9 mouse cellular contexts compared by ENCODE assay signal in the genomic region with DNA sequence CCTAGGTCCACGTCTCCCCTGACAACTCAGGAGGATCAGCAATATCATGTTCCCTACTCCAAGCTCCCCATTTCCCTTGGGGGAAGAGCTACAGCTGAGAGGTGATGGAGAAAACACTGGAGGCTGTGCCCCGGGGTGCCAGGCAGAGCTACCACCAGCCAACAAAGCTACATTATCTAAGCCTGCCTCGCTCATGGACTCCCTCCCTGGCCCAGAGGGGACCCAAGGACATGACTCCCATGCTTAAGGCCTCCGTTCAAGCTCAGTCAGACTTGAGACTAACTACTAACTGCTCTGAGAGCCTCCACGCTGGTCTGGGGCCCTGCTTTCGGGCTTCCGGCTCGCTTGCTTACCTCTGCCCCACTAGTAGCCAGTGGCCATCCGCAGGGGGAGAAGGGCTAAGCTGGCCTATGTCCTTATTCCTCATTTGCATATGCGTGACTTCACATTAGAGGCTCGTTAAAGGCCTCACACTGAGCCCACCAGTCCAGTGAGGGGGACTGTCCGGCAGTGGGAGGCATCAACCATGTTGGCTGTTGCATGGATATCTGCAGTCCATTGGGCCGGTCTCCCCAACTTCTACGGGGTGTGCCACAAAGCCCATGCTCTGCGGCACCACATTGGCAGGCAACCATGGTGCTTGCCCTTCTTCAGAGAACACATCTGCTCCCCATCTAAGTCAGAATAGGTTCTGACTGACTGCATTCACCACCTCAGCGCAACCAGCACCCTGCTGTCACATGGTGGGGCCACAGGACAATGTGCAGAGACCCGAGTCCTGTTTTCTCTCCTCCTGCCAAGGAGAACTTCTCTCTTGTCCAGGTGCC. TPM values are rescaled to one million over a fixed set of nuclear protein-coding genes. Genes with fewer than 3 reads are reported as not detected.
DNase-seq lines count a peak whose midpoint lies in the region; ATAC-seq and TF ChIP-seq lines count a peak whose summit lies in the region.
"Had no signal": no experiment of that assay in that cellular context is flagged by ENCODE, and none has a peak within 500 bp of the region (broad histone marks: within the 10 kb centered on the region; RNA-seq: fewer than 3 reads in every experiment).

No protein-coding gene starts in this region.

- H3K27ac ChIP-seq in lung, embryonic 14.5 days (ENCODE audit: low read depth), result peak overlapping the region; percentile 47; the same call in 1 of the 2 replicates
- H3K27ac ChIP-seq in intestine, postnatal 0 days (ENCODE audit: low read depth, low read length), result 0 out of 2 replicates have a peak overlapping the region, but pooled peaks have one; percentile 41
- no peak overlapping the region for H3K27ac ChIP-seq in neural tube, embryonic 14.5 days (ENCODE audit: low read depth, low read length)

- WGBS in lung, embryonic 14.5 days, result 80% methylated on average over 17 of the region's 17 CpGs
- 85% methylated on average over 17 of the region's 17 CpGs for WGBS in intestine, postnatal 0 days
- 71% methylated on average over 17 of the region's 17 CpGs for WGBS in neural tube, embryonic 14.5 days

- H3K4me2 ChIP-seq in lung, embryonic 14.5 days, result peak overlapping the region; percentile 29; the same call in 1 of the 2 replicates
- no peak overlapping the region; the same call in 1 of the 2 replicates for H3K4me2 ChIP-seq in intestine, postnatal 0 days (replicated peaks; ENCODE audit: low read depth)
- peak overlapping the region; percentile 26 for H3K4me2 ChIP-seq in neural tube, embryonic 14.5 days (ENCODE audit: low read depth, low read length)

- H3K27me3 ChIP-seq in lung, embryonic 14.5 days (ENCODE audit: insufficient read depth, low read length), result no peaks in the 10 kb centered on the region
- H3K27me3 ChIP-seq in intestine, postnatal 0 days (replicated peaks; ENCODE audit: control insufficient read depth, insufficient read depth, low read length), result no peaks in the 10 kb centered on the region
- no peaks in the 10 kb centered on the region for H3K27me3 ChIP-seq in neural tube, embryonic 14.5 days (ENCODE audit: control insufficient read depth, insufficient read depth, low read length)

- no peak overlapping the region for H3K9ac ChIP-seq in lung, embryonic 14.5 days
- no peak overlapping the region for H3K9ac ChIP-seq in intestine, postnatal 0 days (ENCODE audit: low read depth, low read length)
- H3K9ac ChIP-seq in neural tube, embryonic 14.5 days (replicated peaks; ENCODE audit: low read depth, low read length), result no peak overlapping the region

- peak; percentile 60 for DNase-seq in cerebellum, adult 9-10 months
- DNase-seq in cerebellum, postnatal 36 days, result no peak
- DNase-seq in lung, embryonic 14.5 days, result no peak
- no peak for DNase-seq in lung, postnatal 14 days
- DNase-seq in yolk sac, embryonic 10.5 days (ENCODE audit: low spot score), result no peak
- no peak for DNase-seq in left cerebral cortex, adult 9 months (ENCODE audit: low spot score in 2 of 2)
- DNase-seq: right cerebral cortex, postnatal 25 days had no signal

- H3K4me1 ChIP-seq in lung, embryonic 14.5 days (ENCODE audit: insufficient read depth), result peaks cover 16% of the 10 kb centered on the region
- no peaks in the 10 kb centered on the region for H3K4me1 ChIP-seq in intestine, postnatal 0 days (replicated peaks; ENCODE audit: control insufficient read depth, insufficient read depth, low read length)
- peaks cover 56% of the 10 kb centered on the region for H3K4me1 ChIP-seq in neural tube, embryonic 14.5 days (ENCODE audit: control insufficient read depth, insufficient read depth, low read length)

- H3K4me3 ChIP-seq in lung, embryonic 14.5 days (ENCODE audit: low read depth, low read length), result no peak overlapping the region
- no peak overlapping the region for H3K4me3 ChIP-seq in intestine, postnatal 0 days (ENCODE audit: low read depth, low read length)
- H3K4me3 ChIP-seq in neural tube, embryonic 14.5 days (ENCODE audit: low read depth, low read length), result no peak overlapping the region

- ATAC-seq in lung, embryonic 14.5 days (ENCODE audit: insufficient read depth), result no peak
- ATAC-seq in intestine, postnatal 0 days, result no peak
- no peak for ATAC-seq in neural tube, embryonic 14.5 days (ENCODE audit: low read depth)

- H3K9me3 ChIP-seq in lung, embryonic 14.5 days (ENCODE audit: low read depth, low read length), result no peaks in the 10 kb centered on the region
- no peaks in the 10 kb centered on the region for H3K9me3 ChIP-seq in intestine, postnatal 0 days (ENCODE audit: control insufficient read depth)
- no peaks in the 10 kb centered on the region for H3K9me3 ChIP-seq in neural tube, embryonic 14.5 days (ENCODE audit: control insufficient read depth, low read length)

- no peak for TF ChIP-seq CTCF in lung, embryonic 14.5 days (IDR thresholded peaks at IDR 0.05; ENCODE audit: low read depth)
- no peak for TF ChIP-seq CTCF in intestine, postnatal 0 days (IDR thresholded peaks at IDR 0.05; ENCODE audit: low read depth)

- H3K36me3 ChIP-seq in lung, embryonic 14.5 days (ENCODE audit: insufficient read depth), result peaks cover 7% of the 10 kb centered on the region; the same call in 1 of the 2 replicates
- H3K36me3 ChIP-seq in intestine, postnatal 0 days (ENCODE audit: control insufficient read depth, insufficient read depth), result no peaks in the 10 kb centered on the region; the same call in 1 of the 2 replicates
- no peaks in the 10 kb centered on the region for H3K36me3 ChIP-seq in neural tube, embryonic 14.5 days (ENCODE audit: control insufficient read depth, insufficient read depth, low read length)

RNA-seq across cellular contexts. Expression of a gene that starts 3.5 kb away (rescaled TPM):
- polyA plus RNA-seq in lung, embryonic 14.5 days (2014; fragmentation: Nextera tagmentation; extraction: Ambion mirVana), result 50.7 and 61.1 TPM in 2 replicates
- 11.7 and 12.2 TPM in 2 replicates for polyA plus RNA-seq in intestine, postnatal 0 days (2015; fragmentation: Nextera tagmentation; extraction: Ambion mirVana)
- 69.6 and 79.7 TPM in 2 replicates for polyA plus RNA-seq in neural tube, embryonic 14.5 days (2014; fragmentation: Nextera tagmentation; extraction: Ambion mirVana)

RNA-seq across cellular contexts. Expression of a gene that starts 9.5 kb away (rescaled TPM):
- polyA plus RNA-seq in lung, embryonic 14.5 days (2014; fragmentation: Nextera tagmentation; extraction: Ambion mirVana), result 26.7 and 28.9 TPM in 2 replicates
- 115 and 126 TPM in 2 replicates for polyA plus RNA-seq in intestine, postnatal 0 days (2015; fragmentation: Nextera tagmentation; extraction: Ambion mirVana)
- polyA plus RNA-seq in neural tube, embryonic 14.5 days (2014; fragmentation: Nextera tagmentation; extraction: Ambion mirVana), result 32.9 and 68.5 TPM in 2 replicates

RNA-seq across cellular contexts. Expression of a gene that starts 34.0 kb away (rescaled TPM):
- 4.0 and 5.2 TPM in 2 replicates for polyA plus RNA-seq in lung, embryonic 14.5 days (2014; fragmentation: Nextera tagmentation; extraction: Ambion mirVana)
- 1.5 and 2.2 TPM in 2 replicates for polyA plus RNA-seq in intestine, postnatal 0 days (2015; fragmentation: Nextera tagmentation; extraction: Ambion mirVana)
- 1.3 and 6.1 TPM in 2 replicates for polyA plus RNA-seq in neural tube, embryonic 14.5 days (2014; fragmentation: Nextera tagmentation; extraction: Ambion mirVana)

RNA-seq across cellular contexts. Expression of a gene that starts 50.1 kb away (rescaled TPM):
- 262 and 268 TPM in 2 replicates for polyA plus RNA-seq in lung, embryonic 14.5 days (2014; fragmentation: Nextera tagmentation; extraction: Ambion mirVana)
- polyA plus RNA-seq in intestine, postnatal 0 days (2015; fragmentation: Nextera tagmentation; extraction: Ambion mirVana), result 56.7 and 67.5 TPM in 2 replicates
- polyA plus RNA-seq in neural tube, embryonic 14.5 days (2014; fragmentation: Nextera tagmentation; extraction: Ambion mirVana), result 128 and 138 TPM in 2 replicates
